Mouse (Mus musculus): ENCODE measurements at regions not wholly inside any gene's neighbourhood (a gene's known extent, or its start where the extent isn't known, plus 50 kb on each side); places are given as distances from the start of the nearest gene placed in this dataset.

DNA sequence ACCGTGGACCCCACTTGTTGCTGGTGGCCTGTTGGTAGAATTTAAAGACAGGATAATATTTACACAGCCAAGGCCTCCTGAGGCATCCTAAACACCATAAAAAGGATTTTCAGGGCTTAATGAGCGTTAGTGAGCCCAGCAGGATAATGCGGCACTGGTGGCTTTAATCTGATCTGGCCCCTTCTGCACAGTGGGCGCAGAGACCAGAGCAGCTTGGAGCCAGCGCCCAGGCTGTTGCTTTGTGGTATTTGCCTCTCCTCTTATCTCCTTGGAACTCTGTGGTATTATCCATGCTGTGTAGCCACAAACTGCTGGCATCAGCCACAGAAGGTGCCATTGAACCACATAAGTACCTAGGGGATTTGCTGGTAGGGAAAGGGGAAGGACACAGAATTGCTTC is 90.1 kb downstream of the Gm26897 start:
- no peak for TF ChIP-seq CTCF (IDR thresholded peaks at IDR 0.05; ENCODE audit: insufficient read depth, low read depth, low read length)
- TF ChIP-seq POLR2A (IDR thresholded peaks at IDR 0.05; ENCODE audit: insufficient read depth, low read depth, low read length), result no peak
